ENCODE assay signal across 9 mouse cellular contexts in genomic region chr1:111754263-111754857, GRCm38 (mm10).
DNase-seq lines count a peak whose midpoint lies in the region; ATAC-seq and TF ChIP-seq lines count a peak whose summit lies in the region.
"Had no signal": no experiment of that assay in that cellular context is flagged by ENCODE, and none has a peak within 500 bp of the region (broad histone marks: within the 10 kb centered on the region; RNA-seq: fewer than 3 reads in every experiment).

No protein-coding gene starts in this region.

- peak overlapping the region; percentile 16; the same call in 1 of the 2 replicates for H3K4me2 ChIP-seq in liver, embryonic 11.5 days
- no peak overlapping the region for H3K4me2 ChIP-seq in liver, postnatal 0 days (ENCODE audit: low read depth, low read length)
- H3K4me2 ChIP-seq in limb, embryonic 12.5 days, result peak overlapping the region; percentile 54
- 0 out of 2 replicates have a peak overlapping the region, but pooled peaks have one; percentile 13 for H3K4me2 ChIP-seq in stomach, embryonic 14.5 days (replicated peaks; ENCODE audit: low read depth, low read length)

- TF ChIP-seq CTCF in liver, postnatal 0 days (IDR thresholded peaks at IDR 0.05; ENCODE audit: low read depth), result no peak
- no peak for TF ChIP-seq CTCF in kidney, adult 2 months (conservative IDR thresholded peaks at IDR 0.05; ENCODE audit: insufficient read depth, insufficient read length, low read depth, low read length)

- 0 out of 2 replicates have a peak, but pooled peaks have one; percentile 18 for ATAC-seq in liver, embryonic 11.5 days (replicated peaks; ENCODE audit: low FRiP score)
- no peak for ATAC-seq in liver, postnatal 0 days
- ATAC-seq in limb, embryonic 12.5 days (ENCODE audit: insufficient number of reproducible peaks, insufficient read depth, low FRiP score, low TSS enrichment, low read depth), result no peak
- no peak for ATAC-seq in stomach, embryonic 14.5 days (ENCODE audit: insufficient number of reproducible peaks, insufficient read depth, low FRiP score, low read depth)

- TF ChIP-seq EP300 in liver, postnatal 0 days (IDR thresholded peaks at IDR 0.05; ENCODE audit: low read depth), result no peak

- no peak overlapping the region for H3K4me3 ChIP-seq in liver, embryonic 11.5 days (ENCODE audit: low read depth, low read length)
- H3K4me3 ChIP-seq in liver, postnatal 0 days (ENCODE audit: low read depth, low read length), result no peak overlapping the region
- H3K4me3 ChIP-seq in limb, embryonic 12.5 days (replicated peaks), result peak overlapping the region; percentile 17; the same call in 1 of the 2 replicates
- no peak overlapping the region for H3K4me3 ChIP-seq in stomach, embryonic 14.5 days (ENCODE audit: low read depth, low read length)
- no peak overlapping the region for H3K4me3 ChIP-seq in kidney, adult 2 months (ENCODE audit: insufficient read depth, low read depth, low read length)

- H3K36me3 ChIP-seq in liver, embryonic 11.5 days (ENCODE audit: control insufficient read depth, insufficient read depth, low read length), result no peaks in the 10 kb centered on the region
- H3K36me3 ChIP-seq in liver, postnatal 0 days (replicated peaks; ENCODE audit: insufficient read depth, low read length), result no peaks in the 10 kb centered on the region
- H3K36me3 ChIP-seq in limb, embryonic 12.5 days, result no peaks in the 10 kb centered on the region
- no peaks in the 10 kb centered on the region for H3K36me3 ChIP-seq in stomach, embryonic 14.5 days (ENCODE audit: control insufficient read depth, insufficient read depth, low read length)
- H3K36me3 ChIP-seq in kidney, adult 2 months (ENCODE audit: control insufficient read depth, insufficient read depth, low read length), result no peaks in the 10 kb centered on the region

- 13% methylated on average over 14 of the region's 20 CpGs for WGBS in liver, embryonic 11.5 days
- 7% methylated on average over 13 of the region's 20 CpGs for WGBS in liver, postnatal 0 days (ENCODE audit: insufficient replicate concordance)
- 10% methylated on average over 17 of the region's 20 CpGs for WGBS in limb, embryonic 12.5 days
- WGBS in stomach, embryonic 14.5 days, result 11% methylated on average over 18 of the region's 20 CpGs
- 19% methylated on average over 19 of the region's 20 CpGs for WGBS in kidney, adult 2 months

- no peaks in the 10 kb centered on the region for H3K4me1 ChIP-seq in liver, embryonic 11.5 days (replicated peaks; ENCODE audit: control insufficient read depth, insufficient read depth, low read length)
- no peaks in the 10 kb centered on the region for H3K4me1 ChIP-seq in liver, postnatal 0 days (ENCODE audit: insufficient read depth)
- H3K4me1 ChIP-seq in limb, embryonic 12.5 days (replicated peaks), result no peaks in the 10 kb centered on the region; the same call in 1 of the 2 replicates
- no peaks in the 10 kb centered on the region for H3K4me1 ChIP-seq in stomach, embryonic 14.5 days (ENCODE audit: control insufficient read depth, insufficient read depth, low read length)
- H3K4me1 ChIP-seq in kidney, adult 2 months (ENCODE audit: control insufficient read depth, insufficient read depth, low read length), result no peaks in the 10 kb centered on the region

- no peak overlapping the region for H3K27ac ChIP-seq in liver, embryonic 11.5 days (ENCODE audit: low read depth, low read length)
- no peak overlapping the region for H3K27ac ChIP-seq in liver, postnatal 0 days (ENCODE audit: low read depth)
- no peak overlapping the region for H3K27ac ChIP-seq in limb, embryonic 12.5 days
- no peak overlapping the region for H3K27ac ChIP-seq in stomach, embryonic 14.5 days (ENCODE audit: low read length)
- no peak overlapping the region for H3K27ac ChIP-seq in kidney, adult 2 months (ENCODE audit: insufficient read depth, low read depth, low read length)

- H3K9me3 ChIP-seq in liver, embryonic 11.5 days (ENCODE audit: control insufficient read depth, low read length), result no peaks in the 10 kb centered on the region
- H3K9me3 ChIP-seq in liver, postnatal 0 days (ENCODE audit: low read length), result no peaks in the 10 kb centered on the region
- no peaks in the 10 kb centered on the region for H3K9me3 ChIP-seq in limb, embryonic 12.5 days
- no peaks in the 10 kb centered on the region for H3K9me3 ChIP-seq in stomach, embryonic 14.5 days (ENCODE audit: control insufficient read depth, low read depth, low read length)

- no peak for TF ChIP-seq POLR2A in kidney, adult 2 months (IDR thresholded peaks at IDR 0.05; ENCODE audit: low read depth, low read length)

- no peaks in the 10 kb centered on the region for H3K27me3 ChIP-seq in liver, embryonic 11.5 days (replicated peaks; ENCODE audit: control insufficient read depth, insufficient read depth, low read length)
- no peaks in the 10 kb centered on the region for H3K27me3 ChIP-seq in liver, postnatal 0 days (ENCODE audit: insufficient read depth, low read length)
- no peaks in the 10 kb centered on the region for H3K27me3 ChIP-seq in limb, embryonic 12.5 days
- no peaks in the 10 kb centered on the region for H3K27me3 ChIP-seq in stomach, embryonic 14.5 days (ENCODE audit: control insufficient read depth, insufficient read depth, low read length)
- H3K27me3 ChIP-seq in kidney, adult 2 months (replicated peaks; ENCODE audit: control insufficient read depth, insufficient read depth, low read length), result no peaks in the 10 kb centered on the region

- DNase-seq in adrenal gland, postnatal 14 days, result peak; percentile 4
- DNase-seq in adrenal gland, postnatal 4 days (ENCODE audit: low spot score in 2 of 2), result no peak
- no peak for DNase-seq in liver, embryonic 11.5 days (ENCODE audit: low spot score)
- DNase-seq in liver, postnatal 0 days, result no peak
- no peak for DNase-seq in thymus, adult 18-20 months
- no peak for DNase-seq in kidney, adult 2 months
- DNase-seq: thymus, postnatal 36 days had no signal

- no peak overlapping the region for H3K9ac ChIP-seq in liver, embryonic 11.5 days (ENCODE audit: low read depth, low read length)
- H3K9ac ChIP-seq in liver, postnatal 0 days (replicated peaks), result no peak overlapping the region
- H3K9ac ChIP-seq in limb, embryonic 12.5 days (replicated peaks), result no peak overlapping the region
- no peak overlapping the region for H3K9ac ChIP-seq in stomach, embryonic 14.5 days (replicated peaks; ENCODE audit: low read depth, low read length)
